Mouse (Mus musculus) thymus, adult 2 months (tissue): Measurements from ENCODE around the gene Chd5. TPM values are rescaled to one million over a fixed set of nuclear protein-coding genes. Genes with fewer than 3 reads are reported as not detected.

Source experiments
- DNase-seq: peaks from one replicate; pipeline ENCODE4 v3.0.0; 2021
- H3K27ac ChIP-seq: fragments of 200-500 bp; 2 replicates; pipeline ENCODE4 v1.5.1; 2012; ENCODE audit warnings: low read length, control low read depth; ENCODE audit not compliant: control insufficient read depth, insufficient read depth
- H3K27me3 ChIP-seq: fragments of 200-500 bp; 2 replicates; pipeline ENCODE4 v1.6.1; 2012; ENCODE audit warnings: mild to moderate bottlenecking, low read length, moderate library complexity, mixed read lengths; ENCODE audit not compliant: control insufficient read depth, insufficient read depth
- H3K36me3 ChIP-seq: fragments of 200-500 bp; 2 replicates; pipeline ENCODE4 v1.6.1; 2012; ENCODE audit warnings: mild to moderate bottlenecking, low read length, moderate library complexity; ENCODE audit not compliant: control insufficient read depth, insufficient read depth
- H3K4me1 ChIP-seq: fragments of 200-500 bp; replicated peaks from 2 replicates; pipeline ENCODE4 v1.6.1; 2012; ENCODE audit warnings: low read length; ENCODE audit not compliant: control insufficient read depth, insufficient read depth
- H3K4me3 ChIP-seq: fragments of 200-500 bp; 2 replicates; pipeline ENCODE4 v1.5.1; 2012; ENCODE audit warnings: mild to moderate bottlenecking, low read length, control low read depth, moderate library complexity; ENCODE audit not compliant: control insufficient read depth, insufficient read depth
- CTCF ChIP-seq: fragments of 200-500 bp; IDR thresholded peaks from 2 replicates; pipeline ENCODE4 v1.5.1; 2012; ENCODE audit warnings: mild to moderate bottlenecking, control low read depth, low read length, moderate library complexity, borderline replicate concordance; ENCODE audit not compliant: control insufficient read depth, poor library complexity, insufficient read depth; ENCODE audit errors: extremely low read depth
- POLR2A ChIP-seq: fragments of 200-500 bp; IDR thresholded peaks from 2 replicates; pipeline ENCODE4 v1.6.1; 2012; ENCODE audit warnings: mild to moderate bottlenecking, low read length, control low read depth, moderate library complexity; ENCODE audit not compliant: control insufficient read depth, poor library complexity, insufficient read depth; ENCODE audit errors: extremely low read depth
- WGBS: fragments of 180-500 bp; shearing (Covaris S2); methylation state at CpG from one replicate; pipeline ENCODE4 v1.1.7; 2018; 5-methylcytosine and 5-hydroxymethylcytosine counted together
- polyA plus RNA-seq: library from polyadenylated mRNA; depleted of rRNA; stranded (reverse); fragments of >200 nt; gene quantifications from 2 replicates; pipeline ENCODE4 v1.2.3, GENCODE M21; 2012

The Chd5 gene
- polyA plus RNA-seq, 1 experiment: 0.16 TPM

- no peaks in the 10 kb centered on the region for H3K27me3 ChIP-seq
- TF ChIP-seq POLR2A (no peak), CTCF (no peak)
- H3K4me1 ChIP-seq: peaks cover 4% of the 10 kb centered on the region
- WGBS: 98% methylated on average over 10 of the region's 10 CpGs
- DNase-seq: no peak
- H3K36me3 ChIP-seq: peaks cover 16% of the 10 kb centered on the region; the same call in 1 of the 2 replicates
- no peak overlapping the region for H3K27ac ChIP-seq
- H3K4me3 ChIP-seq: no peak overlapping the region
Observed at GRCm38 (mm10) chr4:152303172-152303571, 35.3 kb upstream of the Chd5 start.

DNA sequence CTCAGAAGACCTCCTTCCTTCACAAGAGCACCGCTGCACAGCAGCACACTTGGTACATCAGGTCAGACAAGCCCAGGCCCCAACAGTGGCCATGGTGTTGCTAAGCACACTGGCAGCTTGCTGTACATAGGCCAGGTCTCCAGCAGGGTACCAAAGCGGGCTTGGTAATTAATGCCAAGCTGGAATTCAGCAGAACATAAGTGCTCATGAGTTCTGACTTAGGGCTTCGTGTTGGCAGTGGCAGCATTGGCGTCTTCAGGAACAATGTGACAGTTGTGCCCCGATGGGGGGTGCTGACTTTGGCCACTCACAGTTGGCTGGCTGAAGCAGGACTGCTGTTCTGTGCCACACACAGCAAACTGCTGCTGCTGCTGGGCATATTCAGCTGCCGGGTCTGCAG, 33.8 kb upstream of the Chd5 start:
- WGBS: 98% methylated on average over 6 of the region's 6 CpGs
- no peak for DNase-seq
- Histone ChIP-seq H3K27me3 (no peaks in the 10 kb centered on the region), H3K4me1 (no peaks in the 10 kb centered on the region), H3K27ac (no peak overlapping the region), H3K4me3 (no peak overlapping the region), H3K36me3 (peaks cover 16% of the 10 kb centered on the region; the same call in 1 of the 2 replicates)
- TF ChIP-seq POLR2A: no peak
- TF ChIP-seq CTCF: no peak

GRCm38 (mm10) chr4:152305991-152306390, 32.5 kb upstream of the Chd5 start:
- H3K4me3 ChIP-seq: no peak overlapping the region
- H3K27ac ChIP-seq: no peak overlapping the region
- 94% methylated on average over 6 of the region's 6 CpGs for WGBS
- no peaks in the 10 kb centered on the region for H3K4me1 ChIP-seq
- no peak for DNase-seq
- TF ChIP-seq CTCF (no peak), POLR2A (no peak; the same call in 1 of the 2 replicates)
- H3K27me3 ChIP-seq: no peaks in the 10 kb centered on the region
- H3K36me3 ChIP-seq: peaks cover 11% of the 10 kb centered on the region; the same call in 1 of the 2 replicates

- Histone ChIP-seq H3K4me1 (no peaks in the 10 kb centered on the region), H3K4me3 (no peak overlapping the region), H3K27ac (no peak overlapping the region), H3K27me3 (no peaks in the 10 kb centered on the region; the same call in 1 of the 2 replicates), H3K36me3 (peaks cover 11% of the 10 kb centered on the region; the same call in 1 of the 2 replicates)
- WGBS: 95% methylated on average over 9 of the region's 9 CpGs
- no peak for DNase-seq
- TF ChIP-seq CTCF (no peak), POLR2A (no peak)
Observed at GRCm38 (mm10) chr4:152307542-152307941, 30.9 kb upstream of the Chd5 start.

DNA sequence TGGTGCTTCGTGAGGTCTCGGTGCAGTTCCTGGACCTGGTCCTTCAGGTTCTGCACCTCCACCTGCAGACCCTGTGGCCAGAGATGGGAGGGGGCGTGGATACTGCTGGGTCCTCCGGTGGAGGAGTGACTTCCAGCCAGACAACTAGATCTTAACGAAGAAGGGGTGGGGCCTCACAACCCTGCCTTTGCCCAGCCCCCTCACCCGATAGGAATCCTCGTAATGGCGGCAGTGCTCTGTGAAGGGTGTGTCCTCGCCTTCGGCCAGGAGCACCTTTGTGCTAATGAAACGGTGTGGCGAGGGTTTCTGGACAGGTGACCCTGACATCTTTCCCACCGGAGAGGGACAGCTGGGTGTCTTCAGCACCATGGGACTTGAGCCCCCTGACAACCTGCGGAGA, 26.3 kb upstream of the Chd5 start:
- 0 out of 2 replicates have a peak, but pooled peaks cover 4% of the 10 kb centered on the region for H3K4me1 ChIP-seq
- H3K4me3 ChIP-seq: no peak overlapping the region
- DNase-seq: no peak
- no peak overlapping the region for H3K27ac ChIP-seq
- H3K36me3 ChIP-seq: no peaks in the 10 kb centered on the region
- 23% methylated on average over 14 of the region's 14 CpGs for WGBS
- peaks cover 9% of the 10 kb centered on the region for H3K27me3 ChIP-seq
- TF ChIP-seq POLR2A: no peak
- TF ChIP-seq CTCF: no peak

- H3K36me3 ChIP-seq: no peaks in the 10 kb centered on the region
- no peak overlapping the region for H3K4me3 ChIP-seq
- H3K4me1 ChIP-seq: 0 out of 2 replicates have a peak, but pooled peaks cover 4% of the 10 kb centered on the region
- TF ChIP-seq POLR2A (no peak), CTCF (no peak)
- no peak for DNase-seq
- no peak overlapping the region for H3K27ac ChIP-seq
- peaks cover 9% of the 10 kb centered on the region for H3K27me3 ChIP-seq
- under 1% methylated on average over 29 of the region's 29 CpGs for WGBS
Observed at GRCm38 (mm10) chr4:152313211-152313632, 25.2 kb upstream of the Chd5 start.

DNA sequence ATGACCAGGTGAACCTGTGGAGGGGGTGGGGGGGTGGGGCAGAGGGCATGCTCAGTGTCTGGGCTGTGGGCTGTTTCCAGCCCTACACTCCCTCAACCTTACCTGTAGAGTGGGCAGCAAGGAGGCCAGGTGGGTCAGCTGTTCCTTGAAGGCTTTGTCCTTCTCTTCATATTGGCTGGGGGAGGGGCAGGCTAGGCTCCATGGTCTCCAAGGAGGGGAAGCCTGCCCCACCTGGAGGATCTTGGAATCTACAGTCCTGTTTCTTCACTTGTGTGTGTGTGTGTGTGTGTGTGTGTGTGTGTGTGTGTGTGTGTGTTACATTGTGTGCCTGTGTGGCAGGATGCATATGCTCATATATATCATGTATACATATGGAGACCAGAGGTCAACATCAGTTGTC, 24.5 kb upstream of the Chd5 start:
- H3K27me3 ChIP-seq: peaks cover 9% of the 10 kb centered on the region
- H3K4me1 ChIP-seq: 0 out of 2 replicates have a peak, but pooled peaks cover 4% of the 10 kb centered on the region
- H3K4me3 ChIP-seq: no peak overlapping the region
- H3K36me3 ChIP-seq: no peaks in the 10 kb centered on the region
- no peak overlapping the region for H3K27ac ChIP-seq
- DNase-seq: no peak
- TF ChIP-seq CTCF (no peak), POLR2A (no peak)

GRCm38 (mm10) chr4:152315498-152316213, 22.8 kb upstream of the Chd5 start:
- Histone ChIP-seq H3K27ac (no peak overlapping the region), H3K4me1 (0 out of 2 replicates have a peak, but pooled peaks cover 4% of the 10 kb centered on the region), H3K27me3 (peaks cover 9% of the 10 kb centered on the region), H3K4me3 (no peak overlapping the region), H3K36me3 (no peaks in the 10 kb centered on the region)
- DNase-seq: no peak
- WGBS: 4% methylated on average over 43 of the region's 43 CpGs
- TF ChIP-seq POLR2A (no peak), CTCF (no peak)
